Mouse (Mus musculus) limb, embryonic 14.5 days (tissue): ENCODE data around the gene Strc. TPM values are rescaled to one million over a fixed set of nuclear protein-coding genes. Genes with fewer than 3 reads are reported as not detected.

Source experiments
- ATAC-seq: fragments of 200-750 bp; cut with Nextera tagmentation; 2 replicates; pipeline ENCODE4 v1.8.0; 2017; ENCODE audit warnings: low read depth, moderate number of reproducible peaks, moderate TSS enrichment; ENCODE audit not compliant: low FRiP score
- DNase-seq: peaks from one replicate; pipeline ENCODE4 v3.0.0-alpha.2; 2015; ENCODE audit warnings: low spot score
- H3K27ac ChIP-seq: fragments of 300-500 bp; sonication (generic); replicated peaks from 2 replicates; pipeline ENCODE4 v1.5.1; 2014; ENCODE audit warnings: low read depth, mild to moderate bottlenecking, low read length, moderate library complexity, mixed read lengths
- H3K27me3 ChIP-seq: fragments of 300-500 bp; sonication (generic); 2 replicates; pipeline ENCODE4 v1.6.1; 2014; ENCODE audit warnings: low read length, mixed read lengths; ENCODE audit not compliant: control insufficient read depth, insufficient read depth
- H3K36me3 ChIP-seq: fragments of 300-500 bp; sonication (generic); 2 replicates; pipeline ENCODE4 v1.6.1; 2014; ENCODE audit warnings: mild to moderate bottlenecking, low read length, moderate library complexity, mixed read lengths; ENCODE audit not compliant: control insufficient read depth, insufficient read depth
- H3K4me1 ChIP-seq: fragments of 300-500 bp; sonication (generic); 2 replicates; pipeline ENCODE4 v1.6.1; 2014; ENCODE audit warnings: antibody characterized with exemption, low read length, mixed read lengths; ENCODE audit not compliant: control insufficient read depth, insufficient read depth
- H3K4me2 ChIP-seq: fragments of 300-500 bp; sonication (generic); replicated peaks from 2 replicates; pipeline ENCODE4 v1.6.1; 2014; ENCODE audit warnings: low read depth, mild to moderate bottlenecking, low read length, moderate library complexity; ENCODE audit not compliant: severe bottlenecking
- H3K4me3 ChIP-seq: fragments of 300-500 bp; sonication (generic); replicated peaks from 2 replicates; pipeline ENCODE4 v1.5.1; 2014; ENCODE audit warnings: low read length
- H3K9ac ChIP-seq: fragments of 300-500 bp; sonication (generic); 2 replicates; pipeline ENCODE4 v1.6.1; 2014; ENCODE audit warnings: mild to moderate bottlenecking, low read depth, low read length, moderate library complexity; ENCODE audit not compliant: severe bottlenecking
- H3K9me3 ChIP-seq: fragments of 300-500 bp; sonication (generic); 2 replicates; pipeline ENCODE4 v1.6.1; 2016; ENCODE audit warnings: low read length; ENCODE audit not compliant: control insufficient read depth
- POLR2A ChIP-seq: fragments of 200-500 bp; IDR thresholded peaks from 2 replicates; pipeline ENCODE4 v1.8.0; 2012; ENCODE audit warnings: inconsistent platforms, mild to moderate bottlenecking, moderate library complexity, borderline replicate concordance; ENCODE audit not compliant: insufficient read depth, insufficient read length; ENCODE audit errors: extremely low read depth
- WGBS: fragments of 180-500 bp; shearing (Covaris S2); extraction: QIAGEN DNeasy Blood & Tissue Kit; methylation state at CpG from one replicate; pipeline ENCODE4 v1.1.7; 2014; 5-methylcytosine and 5-hydroxymethylcytosine counted together
- polyA plus RNA-seq, 2 experiments: library from polyadenylated mRNA; depleted of rRNA in 1 of 2; stranded (reverse) in 1 of 2; unstranded in 1 of 2; fragments of >200 nt; fragmentation: Nextera tagmentation in 1 of 2; extraction: Ambion mirVana in 1 of 2; gene quantifications; 2 replicates each; pipeline versions ENCODE4 v1.2.1 to v1.2.3; 2012 to 2014

Gene Strc
- polyA plus RNA-seq, 2 experiments = 0.01 TPM; not detected in 1

GRCm38 (mm10) chr2:121412843-121413386 lies 25.9 kb upstream of the Strc start:
- Histone ChIP-seq H3K9me3 (no peaks in the 10 kb centered on the region), H3K27me3 (no peaks in the 10 kb centered on the region), H3K9ac (peak overlapping the region; percentile 97), H3K4me3 (peak overlapping the region; percentile 66), H3K27ac (peak overlapping the region; percentile 97), H3K4me2 (peak overlapping the region; percentile 74), H3K4me1 (peaks cover 18% of the 10 kb centered on the region), H3K36me3 (peaks cover 20% of the 10 kb centered on the region)
- ATAC-seq (no peak), DNase-seq (peak; percentile 11)
- TF ChIP-seq POLR2A = no peak
- whole genome bisulfite sequencing = 14% methylated on average over 4 of the region's 4 CpGs

GRCm38 (mm10) chr2:121408160-121408559 lies 21.2 kb upstream of the Strc start:
- H3K36me3 ChIP-seq = no peaks in the 10 kb centered on the region; the same call in 1 of the 2 replicates
- no peak overlapping the region for H3K9ac ChIP-seq
- H3K9me3 ChIP-seq = no peaks in the 10 kb centered on the region
- H3K27me3 ChIP-seq = no peaks in the 10 kb centered on the region
- ATAC-seq (no peak), DNase-seq (no peak)
- no peak overlapping the region for H3K27ac ChIP-seq
- H3K4me1 ChIP-seq = peaks cover 3% of the 10 kb centered on the region
- no peak for TF ChIP-seq POLR2A
- no peak overlapping the region for H3K4me2 ChIP-seq
- WGBS = 33% methylated on average over 4 of the region's 4 CpGs
- no peak overlapping the region for H3K4me3 ChIP-seq

- DNase-seq = no peak
- Histone ChIP-seq H3K9ac (no peak overlapping the region), H3K36me3 (no peaks in the 10 kb centered on the region), H3K4me2 (no peak overlapping the region), H3K27me3 (no peaks in the 10 kb centered on the region), H3K4me3 (no peak overlapping the region), H3K9me3 (no peaks in the 10 kb centered on the region), H3K4me1 (no peaks in the 10 kb centered on the region), H3K27ac (no peak overlapping the region)
- no peak for TF ChIP-seq POLR2A
- no peak for ATAC-seq
Measured at GRCm38 (mm10) chr2:121403296-121403695, 16.3 kb upstream of the Strc start.

- Histone ChIP-seq H3K4me3 (no peak overlapping the region), H3K27me3 (no peaks in the 10 kb centered on the region), H3K36me3 (no peaks in the 10 kb centered on the region), H3K9me3 (no peaks in the 10 kb centered on the region), H3K4me1 (no peaks in the 10 kb centered on the region), H3K27ac (no peak overlapping the region), H3K4me2 (no peak overlapping the region), H3K9ac (no peak overlapping the region)
- ATAC-seq (no peak), DNase-seq (peak; percentile 93)
- WGBS = 19% methylated on average over 8 of the region's 8 CpGs
- no peak for TF ChIP-seq POLR2A
Measured at GRCm38 (mm10) chr2:121396624-121397023, 9.7 kb upstream of the Strc start.

- Histone ChIP-seq H3K4me2 (no peak overlapping the region), H3K36me3 (no peaks in the 10 kb centered on the region), H3K9me3 (no peaks in the 10 kb centered on the region), H3K27me3 (no peaks in the 10 kb centered on the region), H3K4me1 (no peaks in the 10 kb centered on the region), H3K27ac (no peak overlapping the region), H3K4me3 (no peak overlapping the region), H3K9ac (no peak overlapping the region)
- WGBS = 44% methylated on average over 2 of the region's 2 CpGs
- DNase-seq (no peak), ATAC-seq (no peak)
- TF ChIP-seq POLR2A = no peak
Measured at GRCm38 (mm10) chr2:121374766-121375165, 12.2 kb downstream of the Strc start.

GRCm38 (mm10) chr2:121372266-121372665 lies 14.7 kb downstream of the Strc start:
- Histone ChIP-seq H3K27me3 (no peaks in the 10 kb centered on the region), H3K4me1 (no peaks in the 10 kb centered on the region), H3K4me2 (no peak overlapping the region), H3K9me3 (no peaks in the 10 kb centered on the region), H3K9ac (no peak overlapping the region), H3K36me3 (no peaks in the 10 kb centered on the region), H3K27ac (no peak overlapping the region), H3K4me3 (no peak overlapping the region)
- 76% methylated on average over 3 of the region's 3 CpGs for WGBS
- no peak for TF ChIP-seq POLR2A
- DNase-seq (no peak), ATAC-seq (no peak)
